Mouse (Mus musculus): Measurements from ENCODE around the gene Emilin1. TPM values are rescaled to one million over a fixed set of nuclear protein-coding genes. Genes with fewer than 3 reads are reported as not detected.
A peak's percentile ranks its signal among the peaks of the same experiment; 100 is the strongest.

Emilin1 gene
- total RNA-seq, 1 experiment = 16.6 TPM

DNA sequence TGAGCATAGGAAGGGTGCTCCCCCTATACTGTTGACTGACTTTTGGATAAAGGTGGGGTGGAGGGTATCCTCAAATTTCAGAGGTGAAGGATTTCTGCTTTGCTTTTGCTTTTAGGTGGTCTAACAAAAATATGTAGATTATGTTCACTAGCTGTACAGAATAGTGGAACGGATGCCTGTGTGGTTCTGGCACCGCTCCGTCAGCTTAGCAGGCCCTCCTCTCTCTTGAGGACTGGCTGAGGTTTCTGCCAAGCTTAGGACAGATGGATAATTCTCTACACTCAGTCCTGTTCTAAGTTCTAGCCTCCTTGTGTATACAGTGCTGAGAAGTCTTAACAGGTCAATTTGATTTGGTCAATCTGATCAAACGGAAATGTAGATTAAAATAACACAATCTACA lies 37.2 kb downstream of the Emilin1 start:
- H3K4me1 ChIP-seq (ENCODE audit: control insufficient read depth in 2 of 2, insufficient read depth in 2 of 2, low read length in 2 of 2, poor library complexity in 1 of 2) = peaks cover 0 to 5% of the 10 kb centered on the region in 2 experiments; a peak in 2 of 4 replicates
- peak overlapping the region; percentile 87; the same call in 1 of the 2 replicates for H3K9ac ChIP-seq (ENCODE audit: insufficient read depth, low read depth, low read length, poor library complexity, severe bottlenecking)
- in situ Hi-C loops (cut with MboI; ENCODE audit: low sequenced_read_pairs in 2 of 2, unreplicated experiment in 2 of 2) = no loop called here
- no peaks in the 10 kb centered on the region for H3K9me3 ChIP-seq (ENCODE audit: control insufficient read depth, insufficient read depth, low read depth, low read length)
- no peak overlapping the region for H3K27ac ChIP-seq (ENCODE audit: insufficient read depth, low read depth, low read length, poor library complexity, severe bottlenecking)
- DNase-seq (ENCODE audit: low read depth, low spot score) = no peak
- peak overlapping the region; percentile 76 to 84 for H3K4me3 ChIP-seq (ENCODE audit: insufficient read depth in 1 of 2, low read depth in 1 of 2, low read length in 2 of 2, poor library complexity in 1 of 2, severe bottlenecking in 1 of 2)
- peaks cover 23% of the 10 kb centered on the region for H3K36me3 ChIP-seq (ENCODE audit: control insufficient read depth, insufficient read depth, low read length, poor library complexity, severe bottlenecking)
- no peak for TF ChIP-seq ZNF384 (IDR thresholded peaks at IDR 0.05; ENCODE audit: low read depth, low read length)
- no peak for TF ChIP-seq MAFK (IDR thresholded peaks at IDR 0.05; ENCODE audit: insufficient read depth, low read depth, low read length)
- TF ChIP-seq ZC3H11A (IDR thresholded peaks at IDR 0.05; ENCODE audit: borderline replicate concordance, low read depth, low read length) = no peak
- no peak for TF ChIP-seq HCFC1 (IDR thresholded peaks at IDR 0.05; ENCODE audit: borderline replicate concordance, insufficient read depth, low read length)
- TF ChIP-seq CHD2 (IDR thresholded peaks at IDR 0.05; ENCODE audit: low read depth, low read length) = no peak

DNA sequence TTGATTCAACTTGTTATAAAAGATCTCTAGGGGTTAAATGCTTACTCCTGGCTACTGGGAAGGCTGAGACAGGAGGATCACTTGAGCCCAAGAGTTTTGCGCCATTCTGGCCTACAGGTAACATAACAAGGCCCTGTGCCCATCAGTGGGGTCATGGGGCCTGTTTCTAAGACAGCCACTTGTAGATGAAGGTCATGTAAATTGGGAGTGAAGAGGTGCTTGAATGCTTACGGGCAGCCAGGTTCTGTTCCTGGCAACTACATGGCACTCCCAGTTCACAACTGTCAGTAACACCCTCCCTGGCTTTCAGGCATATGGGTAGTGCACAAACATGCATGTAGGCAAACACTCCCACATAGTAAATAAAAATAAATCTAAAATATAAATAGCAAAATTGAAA lies 37.7 kb downstream of the Emilin1 start:
- DNase-seq (ENCODE audit: low read depth, low spot score) = no peak
- Histone ChIP-seq H3K9me3 (ENCODE audit: control insufficient read depth, insufficient read depth, low read depth, low read length) (no peaks in the 10 kb centered on the region), H3K4me1 (ENCODE audit: control insufficient read depth in 2 of 2, insufficient read depth in 2 of 2, low read length in 2 of 2, poor library complexity in 1 of 2) (peaks cover 0 to 5% of the 10 kb centered on the region in 2 experiments; a peak in 2 of 4 replicates), H3K9ac (ENCODE audit: insufficient read depth, low read depth, low read length, poor library complexity, severe bottlenecking) (no peak overlapping the region), H3K4me3 (ENCODE audit: insufficient read depth in 1 of 2, low read depth in 1 of 2, low read length in 2 of 2, poor library complexity in 1 of 2, severe bottlenecking in 1 of 2) (0 out of 4 replicates have a peak overlapping the region, but pooled peaks of 1 of the 2 experiments have one; percentile 76), H3K27ac (ENCODE audit: insufficient read depth, low read depth, low read length, poor library complexity, severe bottlenecking) (no peak overlapping the region), H3K36me3 (ENCODE audit: control insufficient read depth, insufficient read depth, low read length, poor library complexity, severe bottlenecking) (peaks cover 27% of the 10 kb centered on the region)
- TF ChIP-seq MAFK (IDR thresholded peaks at IDR 0.05; ENCODE audit: insufficient read depth, low read depth, low read length) = no peak
- TF ChIP-seq ZC3H11A (IDR thresholded peaks at IDR 0.05; ENCODE audit: borderline replicate concordance, low read depth, low read length) = no peak
- no peak for TF ChIP-seq CHD2 (IDR thresholded peaks at IDR 0.05; ENCODE audit: low read depth, low read length)
- TF ChIP-seq HCFC1 (IDR thresholded peaks at IDR 0.05; ENCODE audit: borderline replicate concordance, insufficient read depth, low read length) = no peak
- TF ChIP-seq ZNF384 (IDR thresholded peaks at IDR 0.05; ENCODE audit: low read depth, low read length) = no peak
- in situ Hi-C loops (cut with MboI; ENCODE audit: low sequenced_read_pairs in 2 of 2, unreplicated experiment in 2 of 2) = no loop called here

DNA sequence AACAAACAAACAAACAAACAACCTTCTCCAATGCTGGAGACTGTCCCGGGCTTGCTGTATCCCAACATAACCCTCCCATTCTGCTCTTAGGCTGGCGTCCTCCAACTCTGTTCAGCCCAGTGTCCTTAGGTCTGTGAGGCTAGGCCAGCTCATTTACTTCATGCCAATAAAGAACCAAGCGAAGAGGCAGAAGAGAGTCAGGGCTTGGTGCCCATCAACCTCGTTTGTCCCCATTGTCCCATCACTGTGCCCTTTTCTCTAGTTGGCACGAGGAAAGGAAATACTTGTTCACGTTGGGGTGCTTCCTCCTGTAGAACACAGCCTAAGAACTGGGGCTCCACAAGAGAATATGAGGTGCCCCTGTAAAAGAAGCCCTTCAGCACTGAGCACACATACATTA lies 38.5 kb downstream of the Emilin1 start:
- no peak for DNase-seq (ENCODE audit: low read depth, low spot score)
- TF ChIP-seq ZNF384 (IDR thresholded peaks at IDR 0.05; ENCODE audit: low read depth, low read length) = no peak
- TF ChIP-seq HCFC1 (IDR thresholded peaks at IDR 0.05; ENCODE audit: borderline replicate concordance, insufficient read depth, low read length) = no peak
- no peak for TF ChIP-seq ZC3H11A (IDR thresholded peaks at IDR 0.05; ENCODE audit: borderline replicate concordance, low read depth, low read length)
- TF ChIP-seq MAFK (IDR thresholded peaks at IDR 0.05; ENCODE audit: insufficient read depth, low read depth, low read length) = no peak
- no peak for TF ChIP-seq CHD2 (IDR thresholded peaks at IDR 0.05; ENCODE audit: low read depth, low read length)
- Histone ChIP-seq H3K4me1 (ENCODE audit: control insufficient read depth in 2 of 2, insufficient read depth in 2 of 2, low read length in 2 of 2, poor library complexity in 1 of 2) (peaks cover 0 to 5% of the 10 kb centered on the region in 2 experiments; a peak in 2 of 4 replicates), H3K9me3 (ENCODE audit: control insufficient read depth, insufficient read depth, low read depth, low read length) (no peaks in the 10 kb centered on the region), H3K4me3 (ENCODE audit: insufficient read depth in 1 of 2, low read depth in 1 of 2, low read length in 2 of 2, poor library complexity in 1 of 2, severe bottlenecking in 1 of 2) (no peak overlapping the region), H3K9ac (ENCODE audit: insufficient read depth, low read depth, low read length, poor library complexity, severe bottlenecking) (no peak overlapping the region), H3K36me3 (ENCODE audit: control insufficient read depth, insufficient read depth, low read length, poor library complexity, severe bottlenecking) (peaks cover 29% of the 10 kb centered on the region), H3K27ac (ENCODE audit: insufficient read depth, low read depth, low read length, poor library complexity, severe bottlenecking) (no peak overlapping the region)
- in situ Hi-C loops (cut with MboI; ENCODE audit: low sequenced_read_pairs in 2 of 2, unreplicated experiment in 2 of 2) = no loop called here

DNA sequence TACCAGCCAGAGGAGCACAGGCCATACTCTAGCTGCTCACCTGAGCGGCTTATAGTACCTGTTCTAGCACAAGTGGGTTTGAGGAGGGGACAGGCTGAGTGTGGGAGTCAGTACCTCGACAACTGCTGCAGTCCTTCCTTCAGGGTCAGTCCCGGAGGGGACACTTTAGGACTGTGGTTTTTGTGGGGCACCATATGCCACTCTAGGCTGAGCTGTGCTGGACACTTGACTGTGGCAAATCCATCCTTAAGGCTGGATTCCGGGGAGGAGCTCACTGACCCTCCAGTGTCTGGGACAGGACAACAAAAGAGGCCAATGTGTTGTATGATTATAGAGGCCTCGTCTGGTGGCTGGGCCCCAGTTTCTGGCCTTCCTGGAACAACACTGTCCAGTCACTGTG lies 39.3 kb downstream of the Emilin1 start:
- no peak overlapping the region for H3K27ac ChIP-seq (ENCODE audit: insufficient read depth, low read depth, low read length, poor library complexity, severe bottlenecking)
- peaks cover 29% of the 10 kb centered on the region for H3K36me3 ChIP-seq (ENCODE audit: control insufficient read depth, insufficient read depth, low read length, poor library complexity, severe bottlenecking)
- no peak overlapping the region for H3K9ac ChIP-seq (ENCODE audit: insufficient read depth, low read depth, low read length, poor library complexity, severe bottlenecking)
- DNase-seq (ENCODE audit: low read depth, low spot score) = no peak
- no peaks in the 10 kb centered on the region for H3K9me3 ChIP-seq (ENCODE audit: control insufficient read depth, insufficient read depth, low read depth, low read length)
- TF ChIP-seq CHD2 (IDR thresholded peaks at IDR 0.05; ENCODE audit: low read depth, low read length) (no peak), HCFC1 (IDR thresholded peaks at IDR 0.05; ENCODE audit: borderline replicate concordance, insufficient read depth, low read length) (no peak), ZC3H11A (IDR thresholded peaks at IDR 0.05; ENCODE audit: borderline replicate concordance, low read depth, low read length) (no peak), ZNF384 (IDR thresholded peaks at IDR 0.05; ENCODE audit: low read depth, low read length) (no peak), MAFK (IDR thresholded peaks at IDR 0.05; ENCODE audit: insufficient read depth, low read depth, low read length) (no peak)
- H3K4me1 ChIP-seq (ENCODE audit: control insufficient read depth in 2 of 2, insufficient read depth in 2 of 2, low read length in 2 of 2, poor library complexity in 1 of 2) = peaks cover 0 to 5% of the 10 kb centered on the region in 2 experiments; a peak in 2 of 4 replicates
- no peak overlapping the region for H3K4me3 ChIP-seq (ENCODE audit: insufficient read depth in 1 of 2, low read depth in 1 of 2, low read length in 2 of 2, poor library complexity in 1 of 2, severe bottlenecking in 1 of 2)
- in situ Hi-C loops (cut with MboI; ENCODE audit: low sequenced_read_pairs in 2 of 2, unreplicated experiment in 2 of 2) = no loop called here

All from ES-E14 (cell line).